Mouse (Mus musculus) lung, adult 2 months (tissue): ENCODE measurements at regions not wholly inside any gene's neighbourhood (a gene's known extent, or its start where the extent isn't known, plus 50 kb on each side); places are given as distances from the start of the nearest gene placed in this dataset.

Source experiments
- CTCF ChIP-seq: fragments of 200-500 bp; IDR thresholded peaks from 2 replicates; pipeline ENCODE4 v1.5.1; 2011; ENCODE audit warnings: mild to moderate bottlenecking, low read length, control low read depth; ENCODE audit not compliant: insufficient read depth
- POLR2A ChIP-seq: fragments of 200-500 bp; IDR thresholded peaks from 2 replicates; pipeline ENCODE4 v1.6.1; 2011; ENCODE audit warnings: low read depth, mild to moderate bottlenecking, control low read depth, low read length, borderline replicate concordance; ENCODE audit errors: extremely low read depth

GRCm38 (mm10) chr8:92114311-92115275 lies 242.8 kb upstream of the Irx5 start:
- TF ChIP-seq CTCF, result no peak
- TF ChIP-seq POLR2A, result no peak
